Mouse (Mus musculus): ENCODE measurements around the gene Grik4. TPM values are rescaled to one million over a fixed set of nuclear protein-coding genes. Genes with fewer than 3 reads are reported as not detected.
A peak's percentile ranks its signal among the peaks of the same experiment; 100 is the strongest.

Gene Grik4
- total and polyA plus RNA-seq, 3 experiments: not detected

- TF ChIP-seq JUN (IDR thresholded peaks at IDR 0.05; ENCODE audit: insufficient read depth, low read depth, low read length): no peak
- TF ChIP-seq ETS1 (conservative IDR thresholded peaks at IDR 0.05; ENCODE audit: low read depth, low read length): no peak
- no peak for TF ChIP-seq USF1 (IDR thresholded peaks at IDR 0.05; ENCODE audit: low read depth, low read length)
- TF ChIP-seq TBP (conservative IDR thresholded peaks at IDR 0.05; ENCODE audit: low read depth, low read length): no peak
- TF ChIP-seq UBTF (IDR thresholded peaks at IDR 0.05; ENCODE audit: low read depth, low read length): no peak
- TF ChIP-seq MXI1 (IDR thresholded peaks at IDR 0.05; ENCODE audit: low read depth, low read length): no peak
- peak; percentile 76 for TF ChIP-seq SMC3 (IDR thresholded peaks at IDR 0.05; ENCODE audit: low read depth, low read length)
- no peak for TF ChIP-seq CHD2 (IDR thresholded peaks at IDR 0.05; ENCODE audit: low read length)
- TF ChIP-seq IRF4 (IDR thresholded peaks at IDR 0.05; ENCODE audit: low read depth, low read length): 0 out of 2 replicates have a peak, but pooled peaks have one; percentile 6
- TF ChIP-seq JUND (conservative IDR thresholded peaks at IDR 0.05; ENCODE audit: low read depth, low read length): no peak
- 0 out of 2 replicates have a peak, but pooled peaks have one; percentile 29 for TF ChIP-seq MAZ (IDR thresholded peaks at IDR 0.05; ENCODE audit: low read depth, low read length)
- TF ChIP-seq POLR2AphosphoS2 (IDR thresholded peaks at IDR 0.05; ENCODE audit: low read depth, low read length): no peak
- no peak for TF ChIP-seq EP300 (IDR thresholded peaks at IDR 0.05; ENCODE audit: low read length)
- no peak for TF ChIP-seq MAX (IDR thresholded peaks at IDR 0.05; ENCODE audit: low read length)
- no peak for TF ChIP-seq BHLHE40 (IDR thresholded peaks at IDR 0.05; ENCODE audit: low read depth, low read length)
- no peak for TF ChIP-seq MAFK (IDR thresholded peaks at IDR 0.05; ENCODE audit: insufficient replicate concordance, low read length)
- TF ChIP-seq ZKSCAN1 (IDR thresholded peaks at IDR 0.05; ENCODE audit: borderline replicate concordance, low read depth, low read length): no peak
- TF ChIP-seq CTCF (conservative IDR thresholded peaks at IDR 0.05 in 1 of 2, IDR thresholded peaks at IDR 0.05 in 1 of 2; ENCODE audit: low read depth in 2 of 2, low read length in 2 of 2): peak in 1 of 2 experiments; percentile 85; a peak in 2 of 4 replicates
- TF ChIP-seq MYC (IDR thresholded peaks at IDR 0.05; ENCODE audit: low read depth, low read length): no peak
- peak; percentile 81 for TF ChIP-seq RAD21 (IDR thresholded peaks at IDR 0.05; ENCODE audit: low read depth, low read length)
- no peak for TF ChIP-seq USF2 (conservative IDR thresholded peaks at IDR 0.05; ENCODE audit: low read depth, low read length)
- no peak for TF ChIP-seq NELFE (IDR thresholded peaks at IDR 0.05; ENCODE audit: low read depth, low read length)
- TF ChIP-seq ZC3H11A (IDR thresholded peaks at IDR 0.05; ENCODE audit: low read depth, low read length): no peak
- TF ChIP-seq HCFC1 (IDR thresholded peaks at IDR 0.05; ENCODE audit: low read depth, low read length): no peak
- TF ChIP-seq GABPA (IDR thresholded peaks at IDR 0.05; ENCODE audit: insufficient replicate concordance, low read depth, low read length): no peak
- no peak for TF ChIP-seq ZMIZ1 (IDR thresholded peaks at IDR 0.05; ENCODE audit: low read depth, low read length)
- no peak for TF ChIP-seq ZNF384 (IDR thresholded peaks at IDR 0.05; ENCODE audit: low read depth, low read length)
- no peak for TF ChIP-seq SIN3A (IDR thresholded peaks at IDR 0.05; ENCODE audit: low read length)
- TF ChIP-seq CHD1 (IDR thresholded peaks at IDR 0.05; ENCODE audit: low read depth, low read length): no peak
- no peak for TF ChIP-seq RCOR1 (conservative IDR thresholded peaks at IDR 0.05; ENCODE audit: low read depth, low read length)
- no peak for TF ChIP-seq MEF2A (IDR thresholded peaks at IDR 0.05; ENCODE audit: borderline replicate concordance, low read depth, low read length)
- no peak for TF ChIP-seq NRF1 (IDR thresholded peaks at IDR 0.05; ENCODE audit: low read depth, low read length)
- TF ChIP-seq POLR2A (IDR thresholded peaks at IDR 0.05; ENCODE audit: low read depth, low read length): no peak
- no peak for TF ChIP-seq TCF12 (IDR thresholded peaks at IDR 0.05; ENCODE audit: low read depth, low read length)
- TF ChIP-seq PAX5 (IDR thresholded peaks at IDR 0.05; ENCODE audit: low read length): no peak
- no peak for TF ChIP-seq ELF1 (IDR thresholded peaks at IDR 0.05; ENCODE audit: low read depth, low read length)
- in situ Hi-C loops (cut with MboI; ENCODE audit: low pct_ligation_motif_present, low pct_unique_long_range_greater_than_20kb, low sequenced_read_pairs) (loop anchor here (10.0 to 25.0 kb wide), 3 partner anchors 250 to 607 kb away; no protein-coding TSS in a partner anchor), dilution Hi-C loops (cut with MboI; ENCODE audit: extremely low pct_ligation_motif_present, extremely low pct_unique_long_range_greater_than_20kb, low sequenced_read_pairs) (no loop called here)
- Histone ChIP-seq H3K4me1 (ENCODE audit: control insufficient read depth in 1 of 2, insufficient read depth in 2 of 2) (peaks cover 0 to 9% of the 10 kb centered on the region in 2 experiments; a peak in 2 of 4 replicates), H3K9ac (ENCODE audit: insufficient read depth, low read depth) (peak overlapping the region; percentile 45), H3K27me3 (replicated peaks) (peaks cover 84% of the 10 kb centered on the region), H3K36me3 (replicated peaks in 1 of 2; ENCODE audit: control insufficient read depth in 1 of 2, insufficient read depth in 1 of 2, low read length in 1 of 2) (no peaks in the 10 kb centered on the region), H3K4me3 (replicated peaks in 1 of 3; ENCODE audit: low read depth in 2 of 3, low read length in 2 of 3, poor library complexity in 1 of 3) (peak overlapping the region in 2 of 3 experiments; percentile 31 to 38), H3K4me2 (ENCODE audit: insufficient read depth, low read depth, poor library complexity, severe bottlenecking) (peak overlapping the region; percentile 85), H3K27ac (ENCODE audit: insufficient read depth, low read depth) (no peak overlapping the region), H3K9me3 (replicated peaks; ENCODE audit: low read length) (no peaks in the 10 kb centered on the region), H3K79me2 (replicated peaks; ENCODE audit: control insufficient read depth, extremely low read depth, insufficient read depth, poor library complexity, severe bottlenecking) (no peaks in the 10 kb centered on the region)
- DNase-seq (ENCODE audit: extremely low read depth): peak; percentile 65
These were observed 278 bp upstream of the Grik4 start for GRCm38 (mm10) chr9:42944536-42945006.

Data from CH12.LX (cell line).